Mouse (Mus musculus): Measurements from ENCODE around the gene Kcnmb2. TPM values are rescaled to one million over a fixed set of nuclear protein-coding genes. Genes with fewer than 3 reads are reported as not detected.

The Kcnmb2 gene
- polyA plus RNA-seq, 1 experiment from 2014 or later = 1.5 TPM

GRCm38 (mm10) chr3:32073881-32074280, 171.6 kb downstream of the Kcnmb2 start:
- Histone ChIP-seq H3K4me3 (ENCODE audit: low read depth, low read length) (no peak overlapping the region), H3K4me2 (no peak overlapping the region), H3K27me3 (replicated peaks; ENCODE audit: control insufficient read depth, insufficient read depth, low read length) (no peaks in the 10 kb centered on the region), H3K9me3 (ENCODE audit: control insufficient read depth, low read length) (no peaks in the 10 kb centered on the region), H3K27ac (ENCODE audit: low read depth, low read length) (no peak overlapping the region), H3K4me1 (replicated peaks; ENCODE audit: control insufficient read depth, insufficient read depth, low read length) (no peaks in the 10 kb centered on the region), H3K36me3 (ENCODE audit: control insufficient read depth, insufficient read depth, low read length) (no peaks in the 10 kb centered on the region), H3K9ac (ENCODE audit: low read depth, low read length) (no peak overlapping the region)
- DNase-seq (ENCODE audit: low spot score) = no peak
- whole genome bisulfite sequencing = 66% methylated on average over 8 of the region's 8 CpGs
- ATAC-seq (replicated peaks; ENCODE audit: low FRiP score) = no peak

- WGBS = 94% methylated on average over 1 of the region's 1 CpGs
- Histone ChIP-seq H3K4me2 (no peak overlapping the region), H3K27me3 (replicated peaks; ENCODE audit: control insufficient read depth, insufficient read depth, low read length) (no peaks in the 10 kb centered on the region), H3K4me1 (replicated peaks; ENCODE audit: control insufficient read depth, insufficient read depth, low read length) (no peaks in the 10 kb centered on the region), H3K9me3 (ENCODE audit: control insufficient read depth, low read length) (peaks cover under 1% of the 10 kb centered on the region; the same call in 1 of the 2 replicates), H3K9ac (ENCODE audit: low read depth, low read length) (no peak overlapping the region), H3K4me3 (ENCODE audit: low read depth, low read length) (no peak overlapping the region), H3K36me3 (ENCODE audit: control insufficient read depth, insufficient read depth, low read length) (no peaks in the 10 kb centered on the region), H3K27ac (ENCODE audit: low read depth, low read length) (no peak overlapping the region)
- ATAC-seq (replicated peaks; ENCODE audit: low FRiP score) = no peak
- DNase-seq (ENCODE audit: low spot score) = no peak
These were observed 186.5 kb downstream of the Kcnmb2 start for GRCm38 (mm10) chr3:32088762-32089161.

GRCm38 (mm10) chr3:32101391-32101790, 199.1 kb downstream of the Kcnmb2 start:
- H3K4me2 ChIP-seq = no peak overlapping the region
- 85% methylated on average over 10 of the region's 10 CpGs for WGBS
- H3K27ac ChIP-seq (ENCODE audit: low read depth, low read length) = no peak overlapping the region
- ATAC-seq (replicated peaks; ENCODE audit: low FRiP score) = no peak
- H3K36me3 ChIP-seq (ENCODE audit: control insufficient read depth, insufficient read depth, low read length) = no peaks in the 10 kb centered on the region
- H3K9ac ChIP-seq (ENCODE audit: low read depth, low read length) = no peak overlapping the region
- no peaks in the 10 kb centered on the region for H3K27me3 ChIP-seq (replicated peaks; ENCODE audit: control insufficient read depth, insufficient read depth, low read length)
- no peaks in the 10 kb centered on the region for H3K4me1 ChIP-seq (replicated peaks; ENCODE audit: control insufficient read depth, insufficient read depth, low read length)
- no peak for DNase-seq (ENCODE audit: low spot score)
- no peak overlapping the region for H3K4me3 ChIP-seq (ENCODE audit: low read depth, low read length)
- H3K9me3 ChIP-seq (ENCODE audit: control insufficient read depth, low read length) = no peaks in the 10 kb centered on the region

GRCm38 (mm10) chr3:32119851-32120250, 217.5 kb downstream of the Kcnmb2 start:
- no peak for DNase-seq (ENCODE audit: low spot score)
- H3K36me3 ChIP-seq (ENCODE audit: control insufficient read depth, insufficient read depth, low read length) = no peaks in the 10 kb centered on the region
- no peak overlapping the region for H3K4me2 ChIP-seq
- no peaks in the 10 kb centered on the region for H3K27me3 ChIP-seq (replicated peaks; ENCODE audit: control insufficient read depth, insufficient read depth, low read length)
- H3K9ac ChIP-seq (ENCODE audit: low read depth, low read length) = no peak overlapping the region
- H3K9me3 ChIP-seq (ENCODE audit: control insufficient read depth, low read length) = no peaks in the 10 kb centered on the region
- H3K4me1 ChIP-seq (replicated peaks; ENCODE audit: control insufficient read depth, insufficient read depth, low read length) = no peaks in the 10 kb centered on the region
- ATAC-seq (replicated peaks; ENCODE audit: low FRiP score) = no peak
- H3K27ac ChIP-seq (ENCODE audit: low read depth, low read length) = no peak overlapping the region
- 79% methylated on average over 5 of the region's 5 CpGs for WGBS
- no peak overlapping the region for H3K4me3 ChIP-seq (ENCODE audit: low read depth, low read length)

GRCm38 (mm10) chr3:32121731-32122130, 219.4 kb downstream of the Kcnmb2 start:
- no peak for ATAC-seq (replicated peaks; ENCODE audit: low FRiP score)
- WGBS = 51% methylated on average over 3 of the region's 3 CpGs
- no peaks in the 10 kb centered on the region for H3K9me3 ChIP-seq (ENCODE audit: control insufficient read depth, low read length)
- H3K27me3 ChIP-seq (replicated peaks; ENCODE audit: control insufficient read depth, insufficient read depth, low read length) = no peaks in the 10 kb centered on the region
- H3K4me1 ChIP-seq (replicated peaks; ENCODE audit: control insufficient read depth, insufficient read depth, low read length) = no peaks in the 10 kb centered on the region
- no peak overlapping the region for H3K4me2 ChIP-seq
- no peak overlapping the region for H3K4me3 ChIP-seq (ENCODE audit: low read depth, low read length)
- H3K9ac ChIP-seq (ENCODE audit: low read depth, low read length) = no peak overlapping the region
- no peak for DNase-seq (ENCODE audit: low spot score)
- H3K36me3 ChIP-seq (ENCODE audit: control insufficient read depth, insufficient read depth, low read length) = no peaks in the 10 kb centered on the region
- no peak overlapping the region for H3K27ac ChIP-seq (ENCODE audit: low read depth, low read length)

GRCm38 (mm10) chr3:32125431-32125830, 223.1 kb downstream of the Kcnmb2 start:
- Histone ChIP-seq H3K9me3 (ENCODE audit: control insufficient read depth, low read length) (no peaks in the 10 kb centered on the region), H3K36me3 (ENCODE audit: control insufficient read depth, insufficient read depth, low read length) (no peaks in the 10 kb centered on the region), H3K9ac (ENCODE audit: low read depth, low read length) (no peak overlapping the region), H3K4me1 (replicated peaks; ENCODE audit: control insufficient read depth, insufficient read depth, low read length) (no peaks in the 10 kb centered on the region), H3K27me3 (replicated peaks; ENCODE audit: control insufficient read depth, insufficient read depth, low read length) (no peaks in the 10 kb centered on the region), H3K4me2 (no peak overlapping the region), H3K4me3 (ENCODE audit: low read depth, low read length) (no peak overlapping the region), H3K27ac (ENCODE audit: low read depth, low read length) (no peak overlapping the region)
- 65% methylated on average over 4 of the region's 4 CpGs for WGBS
- ATAC-seq (replicated peaks; ENCODE audit: low FRiP score) (no peak), DNase-seq (ENCODE audit: low spot score) (no peak)

- no peak for DNase-seq (ENCODE audit: low spot score)
- Histone ChIP-seq H3K9me3 (ENCODE audit: control insufficient read depth, low read length) (no peaks in the 10 kb centered on the region), H3K4me3 (ENCODE audit: low read depth, low read length) (no peak overlapping the region), H3K27ac (ENCODE audit: low read depth, low read length) (no peak overlapping the region), H3K9ac (ENCODE audit: low read depth, low read length) (no peak overlapping the region), H3K4me1 (replicated peaks; ENCODE audit: control insufficient read depth, insufficient read depth, low read length) (no peaks in the 10 kb centered on the region), H3K4me2 (no peak overlapping the region), H3K27me3 (replicated peaks; ENCODE audit: control insufficient read depth, insufficient read depth, low read length) (no peaks in the 10 kb centered on the region), H3K36me3 (ENCODE audit: control insufficient read depth, insufficient read depth, low read length) (no peaks in the 10 kb centered on the region)
- no peak for ATAC-seq (replicated peaks; ENCODE audit: low FRiP score)
- WGBS = 10% methylated on average over 5 of the region's 5 CpGs
These were observed 226.1 kb downstream of the Kcnmb2 start for GRCm38 (mm10) chr3:32128391-32128790.

- Histone ChIP-seq H3K9me3 (ENCODE audit: control insufficient read depth, low read length) (no peaks in the 10 kb centered on the region), H3K4me2 (no peak overlapping the region), H3K36me3 (ENCODE audit: control insufficient read depth, insufficient read depth, low read length) (no peaks in the 10 kb centered on the region), H3K4me1 (replicated peaks; ENCODE audit: control insufficient read depth, insufficient read depth, low read length) (no peaks in the 10 kb centered on the region), H3K4me3 (ENCODE audit: low read depth, low read length) (no peak overlapping the region), H3K9ac (ENCODE audit: low read depth, low read length) (no peak overlapping the region), H3K27me3 (replicated peaks; ENCODE audit: control insufficient read depth, insufficient read depth, low read length) (no peaks in the 10 kb centered on the region), H3K27ac (ENCODE audit: low read depth, low read length) (no peak overlapping the region)
- no peak for ATAC-seq (replicated peaks; ENCODE audit: low FRiP score)
- DNase-seq (ENCODE audit: low spot score) = no peak
- 62% methylated on average over 1 of the region's 1 CpGs for WGBS
These were observed 228.4 kb downstream of the Kcnmb2 start for GRCm38 (mm10) chr3:32130696-32131095.

GRCm38 (mm10) chr3:32132395-32133004, 230.2 kb downstream of the Kcnmb2 start:
- H3K36me3 ChIP-seq (ENCODE audit: control insufficient read depth, insufficient read depth, low read length) = no peaks in the 10 kb centered on the region
- no peaks in the 10 kb centered on the region for H3K27me3 ChIP-seq (replicated peaks; ENCODE audit: control insufficient read depth, insufficient read depth, low read length)
- no peak for DNase-seq (ENCODE audit: low spot score)
- no peak for ATAC-seq (replicated peaks; ENCODE audit: low FRiP score)
- no peak overlapping the region for H3K9ac ChIP-seq (ENCODE audit: low read depth, low read length)
- no peak overlapping the region for H3K27ac ChIP-seq (ENCODE audit: low read depth, low read length)
- H3K4me3 ChIP-seq (ENCODE audit: low read depth, low read length) = no peak overlapping the region
- no peaks in the 10 kb centered on the region for H3K4me1 ChIP-seq (replicated peaks; ENCODE audit: control insufficient read depth, insufficient read depth, low read length)
- H3K9me3 ChIP-seq (ENCODE audit: control insufficient read depth, low read length) = no peaks in the 10 kb centered on the region
- WGBS = 78% methylated on average over 3 of the region's 3 CpGs
- H3K4me2 ChIP-seq = no peak overlapping the region

Measured in liver, embryonic 11.5 days (tissue).